Mouse (Mus musculus): ENCODE measurements around the gene Itgb7. TPM values are rescaled to one million over a fixed set of nuclear protein-coding genes. Genes with fewer than 3 reads are reported as not detected.
A peak's percentile ranks its signal among the peaks of the same experiment; 100 is the strongest.

The Itgb7 gene
- polyA plus RNA-seq, 1 experiment from 2014 or later, result 2.0 TPM

DNA sequence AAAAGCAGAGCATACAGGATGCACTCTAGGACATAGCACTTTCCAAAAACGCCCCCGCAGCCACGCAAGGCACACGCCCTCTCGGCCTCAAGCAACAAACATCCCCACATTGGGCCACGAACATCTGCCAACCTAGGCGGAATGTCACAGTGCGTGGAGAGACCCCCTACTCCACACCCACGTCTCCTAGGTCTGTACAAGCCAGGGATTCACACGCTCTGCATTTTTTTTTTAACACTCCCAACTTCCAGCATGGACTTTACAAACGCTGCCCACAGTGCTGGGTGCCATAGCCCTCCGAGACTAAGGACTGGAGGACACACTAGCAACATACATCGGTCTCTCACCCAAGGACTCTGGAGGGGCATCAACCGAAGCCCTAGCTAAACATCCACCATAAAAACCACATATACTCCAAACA is 13.7 kb upstream of the Itgb7 start:
- H3K27me3 ChIP-seq (replicated peaks; ENCODE audit: control insufficient read depth, insufficient read depth, low read length), result peaks cover 24% of the 10 kb centered on the region
- H3K4me2 ChIP-seq (ENCODE audit: low read length), result peak overlapping the region; percentile 100
- no peak for ATAC-seq
- no peaks in the 10 kb centered on the region for H3K9me3 ChIP-seq (ENCODE audit: control insufficient read depth, low read length)
- H3K27ac ChIP-seq (ENCODE audit: low read depth, low read length), result peak overlapping the region; percentile 85
- H3K9ac ChIP-seq (ENCODE audit: low read depth, low read length), result peak overlapping the region; percentile 82
- H3K4me1 ChIP-seq (ENCODE audit: control insufficient read depth, insufficient read depth, low read depth, low read length), result peaks cover 30% of the 10 kb centered on the region
- H3K4me3 ChIP-seq (ENCODE audit: low read length), result peak overlapping the region; percentile 64
- 4% methylated on average over 14 of the region's 14 CpGs for WGBS
- H3K36me3 ChIP-seq (ENCODE audit: control insufficient read depth, insufficient read depth, low read length), result no peaks in the 10 kb centered on the region

DNA sequence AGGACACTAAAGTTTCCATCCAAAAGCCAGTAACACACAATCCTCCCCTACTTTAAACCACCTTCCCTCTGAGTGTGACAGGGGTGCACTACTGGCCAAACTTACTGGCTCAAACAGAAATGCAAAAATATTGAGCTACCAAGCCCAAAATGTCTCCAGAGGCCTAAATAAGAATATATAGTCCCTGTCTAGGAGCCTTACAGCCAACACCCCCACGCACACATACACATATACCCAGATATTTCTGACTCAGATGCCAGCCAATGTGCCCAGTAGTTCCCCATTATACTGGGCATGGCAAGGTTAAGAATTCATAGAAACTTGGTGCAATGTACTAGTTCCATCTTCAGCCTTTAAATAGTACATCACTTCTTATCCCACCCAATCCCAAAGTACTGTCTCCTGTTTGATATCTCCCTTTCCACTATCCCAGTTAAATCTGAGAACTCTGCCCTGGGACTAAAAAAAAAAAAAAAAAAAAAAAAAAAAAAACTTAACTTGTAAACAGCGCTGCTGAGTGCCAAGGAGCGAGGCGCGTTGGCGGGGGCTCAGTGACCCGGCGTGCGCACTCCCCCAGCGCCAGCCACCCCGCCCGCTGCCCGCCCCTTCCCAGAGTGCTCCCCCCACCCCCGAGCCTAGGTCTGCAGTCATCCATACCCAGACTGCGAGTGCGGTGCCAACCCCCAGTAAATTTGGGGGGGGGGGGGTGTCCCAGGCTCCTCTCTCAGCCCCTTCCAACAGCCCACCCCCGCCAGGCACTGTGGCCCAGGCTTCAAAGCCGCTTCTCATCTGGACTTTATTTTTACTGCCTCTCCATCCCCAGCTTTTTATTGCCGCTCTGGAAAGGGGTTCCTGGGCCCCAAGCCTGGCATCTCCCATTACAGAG is 12.8 kb upstream of the Itgb7 start:
- Histone ChIP-seq H3K4me1 (ENCODE audit: control insufficient read depth, insufficient read depth, low read depth, low read length) (peaks cover 30% of the 10 kb centered on the region), H3K36me3 (ENCODE audit: control insufficient read depth, insufficient read depth, low read length) (no peaks in the 10 kb centered on the region), H3K4me2 (ENCODE audit: low read length) (peak overlapping the region; percentile 100), H3K9ac (ENCODE audit: low read depth, low read length) (peak overlapping the region; percentile 52), H3K27me3 (replicated peaks; ENCODE audit: control insufficient read depth, insufficient read depth, low read length) (peaks cover 24% of the 10 kb centered on the region), H3K27ac (ENCODE audit: low read depth, low read length) (no peak overlapping the region; the same call in 1 of the 2 replicates), H3K4me3 (ENCODE audit: low read length) (peak overlapping the region; percentile 64), H3K9me3 (ENCODE audit: control insufficient read depth, low read length) (no peaks in the 10 kb centered on the region)
- no peak for ATAC-seq
- WGBS, result 7% methylated on average over 19 of the region's 19 CpGs

DNA sequence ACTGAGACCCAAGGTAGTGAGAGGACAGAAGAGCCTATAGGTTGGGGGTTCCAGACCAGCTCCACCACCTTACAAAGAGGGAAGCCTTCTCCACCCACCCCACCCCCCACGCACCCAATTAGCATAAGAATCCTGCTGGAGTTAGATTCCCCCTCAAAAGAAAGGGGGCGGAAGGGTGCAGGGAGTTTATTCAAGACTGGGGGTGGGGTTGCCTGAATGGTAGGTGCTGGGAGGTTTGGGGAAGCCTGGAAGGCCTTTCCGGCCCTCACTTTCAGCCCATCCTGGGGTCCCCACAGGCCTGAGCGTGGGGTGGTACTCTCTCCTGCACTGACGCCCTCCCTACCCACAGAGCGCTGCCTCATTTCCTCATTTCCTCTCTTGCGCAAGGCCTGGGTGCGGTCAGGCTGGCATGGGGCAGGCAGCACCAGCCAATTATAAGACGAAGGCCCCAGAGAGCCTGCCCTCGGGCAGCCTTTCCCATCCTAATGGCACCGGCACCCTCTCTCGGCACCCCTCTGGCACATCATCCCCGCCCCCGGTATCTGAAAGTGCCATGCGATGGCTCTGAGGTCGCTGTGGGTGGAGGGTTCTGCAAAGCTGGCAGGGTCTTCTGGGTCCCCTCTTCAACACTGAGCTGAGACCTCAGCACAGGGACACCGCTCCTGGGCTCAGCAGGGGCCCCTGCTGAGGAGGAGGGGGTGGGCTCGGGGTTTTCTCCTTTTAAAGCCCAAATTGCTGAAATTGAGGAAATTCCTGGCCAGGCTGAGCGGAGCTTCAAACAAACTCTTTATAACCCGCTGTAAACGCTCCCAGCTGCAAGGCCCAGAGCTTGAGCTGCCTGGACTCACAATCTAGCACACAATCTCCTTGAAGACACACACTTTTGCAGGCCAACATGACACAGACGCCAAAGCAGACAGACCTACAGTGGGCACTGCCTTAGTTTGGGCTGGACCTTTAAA is 11.8 kb upstream of the Itgb7 start:
- Histone ChIP-seq H3K36me3 (ENCODE audit: control insufficient read depth, insufficient read depth, low read length) (0 out of 2 replicates have a peak, but pooled peaks cover 3% of the 10 kb centered on the region), H3K4me3 (ENCODE audit: low read length) (peak overlapping the region; percentile 14; the same call in 1 of the 2 replicates), H3K4me2 (ENCODE audit: low read length) (peak overlapping the region; percentile 37), H3K27ac (ENCODE audit: low read depth, low read length) (no peak overlapping the region), H3K9me3 (ENCODE audit: control insufficient read depth, low read length) (no peaks in the 10 kb centered on the region), H3K9ac (ENCODE audit: low read depth, low read length) (peak overlapping the region; percentile 45), H3K27me3 (replicated peaks; ENCODE audit: control insufficient read depth, insufficient read depth, low read length) (peaks cover 20% of the 10 kb centered on the region), H3K4me1 (ENCODE audit: control insufficient read depth, insufficient read depth, low read depth, low read length) (peaks cover 30% of the 10 kb centered on the region)
- 11% methylated on average over 21 of the region's 22 CpGs for WGBS
- ATAC-seq, result no peak

GRCm38 (mm10) chr15:102242404-102243228 is 10.9 kb upstream of the Itgb7 start:
- Histone ChIP-seq H3K4me2 (ENCODE audit: low read length) (no peak overlapping the region), H3K27me3 (replicated peaks; ENCODE audit: control insufficient read depth, insufficient read depth, low read length) (peaks cover 19% of the 10 kb centered on the region), H3K27ac (ENCODE audit: low read depth, low read length) (no peak overlapping the region), H3K36me3 (ENCODE audit: control insufficient read depth, insufficient read depth, low read length) (0 out of 2 replicates have a peak, but pooled peaks cover 4% of the 10 kb centered on the region), H3K4me1 (ENCODE audit: control insufficient read depth, insufficient read depth, low read depth, low read length) (peaks cover 29% of the 10 kb centered on the region), H3K9ac (ENCODE audit: low read depth, low read length) (no peak overlapping the region), H3K4me3 (ENCODE audit: low read length) (no peak overlapping the region), H3K9me3 (ENCODE audit: control insufficient read depth, low read length) (no peaks in the 10 kb centered on the region)
- no peak for ATAC-seq
- WGBS, result 33% methylated on average over 12 of the region's 12 CpGs

- WGBS, result 94% methylated on average over 4 of the region's 4 CpGs
- no peak for ATAC-seq
- Histone ChIP-seq H3K27me3 (replicated peaks; ENCODE audit: control insufficient read depth, insufficient read depth, low read length) (peaks cover 16% of the 10 kb centered on the region), H3K36me3 (ENCODE audit: control insufficient read depth, insufficient read depth, low read length) (0 out of 2 replicates have a peak, but pooled peaks cover 4% of the 10 kb centered on the region), H3K27ac (ENCODE audit: low read depth, low read length) (no peak overlapping the region), H3K4me1 (ENCODE audit: control insufficient read depth, insufficient read depth, low read depth, low read length) (peaks cover 19% of the 10 kb centered on the region), H3K4me3 (ENCODE audit: low read length) (no peak overlapping the region), H3K4me2 (ENCODE audit: low read length) (no peak overlapping the region), H3K9me3 (ENCODE audit: control insufficient read depth, low read length) (no peaks in the 10 kb centered on the region), H3K9ac (ENCODE audit: low read depth, low read length) (no peak overlapping the region)
These were observed 8.9 kb upstream of the Itgb7 start for GRCm38 (mm10) chr15:102240607-102241006.

DNA sequence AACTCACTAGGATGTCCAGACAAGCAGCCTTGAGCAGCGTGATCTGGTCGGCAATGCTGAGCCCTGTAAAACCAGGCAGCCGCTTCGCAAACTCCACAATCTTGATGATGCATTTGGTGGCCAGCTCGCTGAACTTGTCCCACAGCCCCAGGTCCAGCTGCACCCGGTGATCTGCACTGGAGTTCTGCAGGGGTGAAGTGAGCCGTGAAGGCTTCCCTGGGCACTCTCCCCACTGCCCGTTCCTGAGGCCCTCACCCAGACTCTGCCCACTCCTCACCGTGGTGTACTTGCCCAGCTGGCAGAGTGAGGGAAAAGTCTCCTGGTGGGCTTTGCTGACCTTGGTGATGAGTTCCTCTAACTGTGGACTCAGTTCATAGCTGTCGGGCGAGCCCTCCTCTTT is 8.1 kb upstream of the Itgb7 start:
- H3K9me3 ChIP-seq (ENCODE audit: control insufficient read depth, low read length), result no peaks in the 10 kb centered on the region
- WGBS, result 69% methylated on average over 11 of the region's 11 CpGs
- H3K4me1 ChIP-seq (ENCODE audit: control insufficient read depth, insufficient read depth, low read depth, low read length), result peaks cover 12% of the 10 kb centered on the region
- no peak overlapping the region for H3K27ac ChIP-seq (ENCODE audit: low read depth, low read length)
- 0 out of 2 replicates have a peak, but pooled peaks cover 4% of the 10 kb centered on the region for H3K36me3 ChIP-seq (ENCODE audit: control insufficient read depth, insufficient read depth, low read length)
- H3K4me3 ChIP-seq (ENCODE audit: low read length), result no peak overlapping the region
- no peak for ATAC-seq
- no peak overlapping the region for H3K9ac ChIP-seq (ENCODE audit: low read depth, low read length)
- H3K4me2 ChIP-seq (ENCODE audit: low read length), result no peak overlapping the region
- H3K27me3 ChIP-seq (replicated peaks; ENCODE audit: control insufficient read depth, insufficient read depth, low read length), result peaks cover 16% of the 10 kb centered on the region

DNA sequence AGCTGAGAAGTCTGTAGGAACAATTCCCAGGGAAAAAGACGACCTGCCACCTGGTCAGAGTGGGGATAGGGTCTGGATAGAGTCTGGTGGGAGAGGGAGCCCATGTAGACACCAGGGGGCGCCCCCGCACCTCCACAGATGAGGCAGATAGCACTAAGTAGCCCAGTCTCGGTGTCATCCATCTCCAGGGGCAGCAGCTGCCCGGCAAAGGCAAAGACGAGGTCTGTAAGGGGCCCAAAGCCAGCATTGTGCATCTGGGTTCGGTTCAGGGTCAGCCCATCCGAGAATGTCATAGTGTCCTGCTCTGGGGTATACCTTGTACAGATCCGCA is 7.5 kb upstream of the Itgb7 start:
- Histone ChIP-seq H3K27ac (ENCODE audit: low read depth, low read length) (no peak overlapping the region), H3K4me3 (ENCODE audit: low read length) (no peak overlapping the region), H3K9ac (ENCODE audit: low read depth, low read length) (no peak overlapping the region), H3K36me3 (ENCODE audit: control insufficient read depth, insufficient read depth, low read length) (0 out of 2 replicates have a peak, but pooled peaks cover 4% of the 10 kb centered on the region), H3K9me3 (ENCODE audit: control insufficient read depth, low read length) (no peaks in the 10 kb centered on the region), H3K4me1 (ENCODE audit: control insufficient read depth, insufficient read depth, low read depth, low read length) (peaks cover 7% of the 10 kb centered on the region), H3K27me3 (replicated peaks; ENCODE audit: control insufficient read depth, insufficient read depth, low read length) (peaks cover 16% of the 10 kb centered on the region), H3K4me2 (ENCODE audit: low read length) (no peak overlapping the region)
- ATAC-seq, result peak; percentile 79
- 10% methylated on average over 9 of the region's 9 CpGs for WGBS

DNA sequence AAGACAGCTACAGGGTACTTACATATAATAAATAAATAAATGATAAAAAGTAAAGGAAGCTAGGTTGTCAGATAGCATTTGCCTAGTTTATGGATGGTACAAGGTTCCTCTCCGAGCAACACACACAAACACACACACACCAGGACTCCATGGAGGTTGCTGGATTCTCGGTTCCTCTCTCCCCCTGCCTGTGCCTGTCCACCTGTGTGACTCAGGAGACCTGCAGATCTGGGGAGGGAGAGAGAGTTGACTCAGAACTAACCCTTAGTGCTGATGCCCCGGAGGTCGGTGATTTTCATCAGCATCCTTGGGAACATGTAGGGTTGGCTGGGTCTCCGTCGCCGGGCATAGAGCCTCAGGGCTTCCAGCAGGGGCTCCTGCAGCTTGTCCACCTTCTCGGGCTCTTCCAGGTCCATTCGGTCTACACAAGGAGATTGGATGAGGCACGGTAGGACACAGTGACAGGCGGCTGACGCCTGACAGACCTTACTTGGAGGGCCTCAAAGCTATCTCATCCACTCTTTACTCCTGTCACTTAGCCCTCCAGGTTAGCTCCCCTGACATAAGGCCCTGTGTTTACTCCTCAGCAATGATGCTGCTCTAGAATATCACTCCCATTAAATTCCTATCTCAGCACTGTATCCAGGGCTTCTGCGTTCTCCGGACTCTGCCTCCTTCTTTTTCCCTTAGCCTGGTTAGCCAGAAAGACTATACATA is 7.0 kb upstream of the Itgb7 start:
- Histone ChIP-seq H3K27ac (ENCODE audit: low read depth, low read length) (no peak overlapping the region), H3K4me1 (ENCODE audit: control insufficient read depth, insufficient read depth, low read depth, low read length) (peaks cover 6% of the 10 kb centered on the region), H3K4me2 (ENCODE audit: low read length) (no peak overlapping the region), H3K9me3 (ENCODE audit: control insufficient read depth, low read length) (no peaks in the 10 kb centered on the region), H3K4me3 (ENCODE audit: low read length) (no peak overlapping the region), H3K36me3 (ENCODE audit: control insufficient read depth, insufficient read depth, low read length) (0 out of 2 replicates have a peak, but pooled peaks cover 4% of the 10 kb centered on the region), H3K27me3 (replicated peaks; ENCODE audit: control insufficient read depth, insufficient read depth, low read length) (peaks cover 14% of the 10 kb centered on the region), H3K9ac (ENCODE audit: low read depth, low read length) (no peak overlapping the region)
- no peak for ATAC-seq
- WGBS, result 88% methylated on average over 14 of the region's 14 CpGs

Measured in hindbrain, embryonic 16.5 days (tissue).